Mouse (Mus musculus) ovary, postnatal 10 days (tissue): ENCODE results near the gene Gm11639.
A peak's percentile ranks its signal among the peaks of the same experiment; 100 is the strongest.
"Not testable (repeated sequence)": the region's sequence is repeated elsewhere in the genome, so short reads cannot be mapped to it uniquely, and the experiment has no call there.

ENCODE experiments used
- DNase-seq: peaks from one replicate; pipeline ENCODE4 v3.0.0; 2022; ENCODE audit warnings: low spot score

Gm11639 gene

DNA sequence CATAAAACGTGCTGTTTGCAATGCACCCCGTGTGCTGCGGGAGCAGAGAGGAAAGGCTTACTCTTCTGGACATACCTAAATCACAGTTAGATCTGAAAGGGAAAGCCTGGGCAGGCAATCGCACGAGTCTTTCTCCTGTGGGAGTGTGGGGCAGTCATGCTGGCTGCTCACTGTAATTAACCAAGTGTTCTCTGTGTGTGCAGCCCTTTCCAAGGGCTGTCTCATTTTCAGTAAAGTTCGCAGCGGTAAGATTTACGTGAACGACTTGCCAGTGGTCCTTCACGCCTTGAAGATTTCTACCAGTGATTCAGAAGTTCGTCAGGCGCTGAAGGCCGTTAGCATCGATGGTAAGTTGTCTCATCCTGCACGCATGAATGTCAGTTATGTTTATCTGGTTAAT, 18.6 kb downstream of the Gm11639 start:
- DNase-seq, result no peak

- no peak for DNase-seq
Measured at GRCm38 (mm10) chr11:104707084-104707483, 21.6 kb downstream of the Gm11639 start.

GRCm38 (mm10) chr11:104744995-104745568, 59.6 kb downstream of the Gm11639 start:
- DNase-seq, result no peak

DNA sequence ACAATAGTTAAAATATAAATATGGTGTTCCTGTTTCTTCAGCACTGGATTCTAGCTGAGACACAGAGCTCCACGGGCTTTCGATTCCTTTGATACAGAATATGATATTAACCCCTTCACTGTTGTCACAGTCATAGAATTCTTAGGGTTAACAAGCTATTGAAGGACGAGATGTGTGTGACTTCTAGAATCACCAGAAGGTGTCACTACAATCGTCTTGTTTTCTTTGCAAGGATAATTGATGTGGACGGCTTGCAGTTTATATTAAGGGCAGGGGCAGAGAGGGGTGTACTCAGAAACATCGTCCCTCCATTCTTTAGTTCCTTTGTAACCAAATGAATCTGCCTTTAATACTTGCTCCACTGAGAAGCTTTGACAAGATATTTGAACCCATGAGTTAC, 80.3 kb downstream of the Gm11639 start:
- DNase-seq, result no peak

DNA sequence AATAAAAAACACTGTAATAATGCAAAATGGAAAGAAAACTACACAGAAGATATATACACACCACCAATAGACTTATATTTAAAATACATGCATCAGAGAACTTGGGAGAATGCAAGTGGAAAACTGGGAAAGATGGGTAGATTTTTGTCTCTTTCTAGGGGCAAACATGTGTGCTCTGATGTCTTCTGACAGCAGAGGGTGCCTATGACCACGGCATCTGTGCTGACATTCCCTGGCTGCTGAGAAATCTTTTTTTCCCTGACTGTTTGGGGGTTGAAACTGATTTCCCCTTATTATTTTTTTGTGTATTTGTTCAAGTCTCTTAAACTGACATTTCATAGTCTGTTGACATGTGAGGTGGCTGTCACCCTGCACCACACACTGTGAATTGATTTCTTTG, 81.6 kb downstream of the Gm11639 start:
- no peak for DNase-seq

DNA sequence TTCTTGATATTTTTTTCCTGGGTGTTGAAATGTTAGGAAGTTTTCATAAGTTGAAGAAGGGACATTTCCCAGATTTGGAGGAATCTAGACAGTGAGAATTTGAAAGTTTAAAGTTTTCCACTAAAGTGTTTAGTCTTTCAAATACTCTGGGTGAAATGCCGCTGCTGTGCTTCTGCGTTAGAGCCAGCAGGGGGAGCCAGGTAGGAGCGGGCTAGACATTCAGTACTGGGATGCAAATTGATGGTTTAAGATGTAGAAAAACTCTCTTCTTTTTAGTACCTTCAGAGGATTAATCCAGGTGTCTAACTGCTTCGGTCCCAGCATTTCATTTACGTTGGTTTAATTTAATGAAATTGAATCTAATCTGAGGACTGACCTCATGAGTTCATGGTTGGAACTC, 82.6 kb downstream of the Gm11639 start:
- DNase-seq, result peak; percentile 7

GRCm38 (mm10) chr11:104778796-104779195, 93.3 kb downstream of the Gm11639 start:
- no peak for DNase-seq

GRCm38 (mm10) chr11:104944723-104945122, 259.2 kb downstream of the Gm11639 start:
- DNase-seq, result no peak

DNA sequence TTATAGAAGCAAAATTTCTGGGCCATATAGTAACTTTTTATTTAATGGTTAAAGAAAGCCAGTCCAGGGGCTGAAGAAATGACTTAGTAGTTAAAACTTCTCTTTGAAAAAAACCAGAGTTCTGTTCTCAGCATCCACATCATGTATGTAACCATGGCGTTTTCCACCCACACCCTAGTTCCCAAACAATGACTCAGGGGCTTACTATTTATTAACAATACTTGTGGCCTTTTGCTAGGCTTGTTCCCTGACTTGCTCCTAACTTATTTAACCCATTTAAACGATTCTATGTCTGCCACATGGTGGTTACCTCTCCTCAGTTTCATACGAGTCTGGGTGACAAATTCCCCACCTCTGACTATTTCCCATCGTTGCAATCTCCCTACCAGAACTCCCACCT, 266.8 kb downstream of the Gm11639 start:
- DNase-seq, result no peak

- no peak for DNase-seq
Measured at GRCm38 (mm10) chr11:104967862-104968261, 282.4 kb downstream of the Gm11639 start.

DNA sequence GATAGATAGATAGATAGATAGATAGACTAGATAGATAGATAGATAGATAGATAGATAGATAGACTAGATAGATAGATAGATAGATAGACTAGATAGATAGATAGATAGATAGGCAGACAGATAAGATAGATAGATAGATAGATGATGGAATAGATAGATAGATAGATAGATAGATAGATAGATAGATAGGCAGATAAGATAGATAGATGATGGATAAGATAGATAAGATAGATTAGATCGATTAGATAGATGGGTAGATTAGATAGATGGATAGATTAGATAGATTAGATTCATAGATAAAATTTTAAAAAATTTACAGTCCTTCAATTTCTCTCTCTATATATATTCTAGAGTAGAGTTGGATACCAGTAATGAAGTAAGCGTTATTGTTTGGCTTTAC, 282.9 kb downstream of the Gm11639 start:
- no peak for DNase-seq

DNA sequence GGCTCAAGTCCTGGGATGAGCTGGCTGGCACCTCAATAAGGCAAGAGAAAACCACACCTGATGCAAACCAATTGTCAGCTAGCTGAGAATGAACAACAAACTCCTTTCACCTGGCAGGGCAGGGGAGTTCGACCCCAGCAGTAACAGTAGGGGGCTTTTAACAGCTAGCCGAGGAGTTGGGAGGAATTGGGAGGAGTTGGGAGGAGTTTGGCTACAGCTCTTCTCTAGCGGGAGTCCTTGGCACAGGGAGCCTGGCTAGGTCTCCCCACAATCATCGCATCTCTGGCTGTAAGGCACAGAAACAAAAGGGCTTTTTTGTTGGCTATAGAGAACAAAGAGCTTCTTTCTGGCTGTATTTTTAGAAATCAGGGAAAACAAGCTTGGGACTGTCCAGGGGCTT, 285.8 kb downstream of the Gm11639 start:
- no peak for DNase-seq

DNA sequence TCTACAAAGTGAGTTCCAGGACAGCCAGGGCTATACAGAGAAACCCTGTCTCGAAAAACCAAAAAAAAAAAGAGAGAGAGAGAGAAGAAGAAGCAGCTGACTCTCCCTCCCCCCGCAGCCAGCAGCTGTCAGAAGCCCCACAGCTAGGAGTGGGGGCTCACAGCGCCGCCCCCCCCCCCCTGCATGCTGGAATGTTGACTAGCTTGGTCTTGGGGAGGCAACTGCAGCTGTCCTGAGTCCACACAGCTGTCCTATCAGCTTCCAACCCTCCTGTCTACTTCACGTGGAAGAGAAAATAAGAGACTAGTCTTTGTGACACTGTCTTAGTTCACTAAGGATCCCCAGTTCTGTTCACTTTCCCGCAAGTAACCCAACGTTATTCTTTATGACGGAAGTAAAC, 287.0 kb downstream of the Gm11639 start:
- no peak for DNase-seq

DNA sequence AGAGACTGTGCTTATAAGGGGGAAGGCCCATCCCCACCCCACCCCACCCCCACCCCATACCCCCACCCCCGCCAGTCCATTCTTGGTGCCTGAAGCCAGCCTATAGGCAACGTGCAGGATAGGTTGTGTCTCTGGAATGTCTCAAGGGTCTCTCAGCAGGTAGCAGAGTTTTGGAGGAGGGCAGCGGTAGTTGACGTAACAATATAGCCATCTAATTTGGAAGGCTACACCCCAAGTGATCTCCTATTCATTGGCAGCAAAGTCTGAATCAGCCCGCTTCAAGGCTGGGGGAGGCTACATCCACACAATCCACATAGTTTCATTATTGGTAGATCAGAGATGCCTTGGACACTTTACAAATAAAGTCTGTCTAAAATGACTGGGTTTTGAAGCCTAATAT, 292.5 kb downstream of the Gm11639 start:
- no peak for DNase-seq

GRCm38 (mm10) chr11:104981342-104982055, 296.0 kb downstream of the Gm11639 start:
- no peak for DNase-seq

DNA sequence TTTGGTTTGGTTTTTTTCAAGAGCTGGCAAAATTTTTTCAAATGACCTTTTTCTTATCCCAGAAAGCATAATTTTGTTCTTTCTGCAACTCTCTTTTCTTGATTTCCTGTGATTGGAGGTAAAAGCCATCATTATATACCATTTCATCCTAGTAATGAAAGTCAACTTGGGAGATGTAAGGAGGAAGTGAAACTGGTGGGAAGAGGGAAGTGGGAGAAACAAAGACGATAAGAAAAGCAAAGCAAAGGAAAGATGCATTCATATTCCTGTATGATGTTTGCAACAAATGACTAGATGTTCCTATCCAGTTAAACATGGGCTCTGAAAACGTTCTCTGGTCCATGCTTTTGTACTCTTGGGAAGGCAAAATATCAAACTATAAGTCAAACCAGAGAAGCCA, 323.7 kb downstream of the Gm11639 start:
- no peak for DNase-seq

DNA sequence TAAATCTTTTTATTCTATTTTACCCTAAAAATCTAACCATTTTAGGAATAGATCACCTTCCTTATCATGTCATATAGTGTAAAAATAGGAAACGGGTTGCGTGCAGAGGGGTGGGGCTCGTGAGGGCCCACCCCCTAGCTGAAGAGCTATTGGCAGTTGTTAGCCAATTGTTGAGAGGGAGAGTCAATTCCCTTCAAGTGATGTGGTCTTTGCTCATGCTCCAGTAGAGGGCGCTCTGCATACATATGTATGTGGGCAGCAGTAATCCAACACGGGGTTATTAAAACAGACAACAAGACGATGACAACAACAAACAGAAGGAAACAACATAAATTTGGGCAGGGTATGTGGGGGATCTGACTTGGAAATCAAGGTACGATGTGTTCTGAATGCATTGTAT, 335.6 kb downstream of the Gm11639 start:
- DNase-seq, result no peak

DNA sequence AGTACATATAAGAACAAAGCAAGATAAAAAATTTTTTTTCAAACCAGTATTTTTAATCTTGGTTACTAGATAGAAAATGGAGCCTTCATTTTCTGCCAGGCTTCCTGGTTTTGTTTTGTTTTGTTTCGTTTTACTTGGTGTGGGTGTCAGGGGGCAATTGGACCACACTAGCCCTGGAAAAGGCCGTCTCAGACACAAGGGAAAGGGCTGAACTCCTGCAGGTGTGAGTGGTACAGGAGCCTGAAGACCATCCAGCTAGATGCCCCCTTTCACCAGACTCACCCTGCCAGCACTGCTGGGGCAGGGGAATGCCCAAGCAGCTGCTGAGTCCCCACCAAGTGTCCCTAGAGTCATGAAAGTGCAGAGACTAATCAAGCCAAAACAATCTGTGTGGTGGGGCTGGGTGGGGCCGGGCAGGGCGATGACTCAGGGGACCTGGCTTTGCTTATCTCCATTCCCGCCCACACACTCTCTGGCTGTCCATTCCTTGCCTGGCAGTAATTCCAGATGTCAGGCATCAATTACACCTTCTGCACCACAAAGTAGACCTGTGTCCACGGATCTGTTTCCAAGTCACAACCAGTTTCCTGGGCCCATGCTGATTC, 343.3 kb downstream of the Gm11639 start:
- no peak for DNase-seq

GRCm38 (mm10) chr11:105029525-105029924, 344.0 kb downstream of the Gm11639 start:
- DNase-seq, result no peak

DNA sequence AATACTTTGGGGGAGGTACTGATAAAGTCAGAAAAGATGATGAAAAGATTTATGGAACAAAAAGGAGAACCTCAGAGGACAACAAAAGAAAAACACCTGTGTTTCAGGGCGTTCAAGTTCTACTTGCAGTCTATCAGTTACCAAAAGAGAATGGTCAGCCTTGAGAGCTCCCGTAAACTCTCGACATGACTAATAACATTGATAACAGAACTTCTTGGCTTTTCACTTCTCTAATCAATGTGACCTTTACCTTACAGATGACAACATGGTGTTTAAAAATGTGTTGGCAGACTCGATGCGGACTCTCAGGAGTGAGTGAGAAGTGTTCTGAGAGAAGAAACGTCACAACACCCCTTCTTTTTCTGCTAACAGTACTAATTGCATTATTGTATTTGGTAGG, 344.7 kb downstream of the Gm11639 start:
- no peak for DNase-seq

GRCm38 (mm10) chr11:105031103-105031502, 345.6 kb downstream of the Gm11639 start:
- no peak for DNase-seq

DNA sequence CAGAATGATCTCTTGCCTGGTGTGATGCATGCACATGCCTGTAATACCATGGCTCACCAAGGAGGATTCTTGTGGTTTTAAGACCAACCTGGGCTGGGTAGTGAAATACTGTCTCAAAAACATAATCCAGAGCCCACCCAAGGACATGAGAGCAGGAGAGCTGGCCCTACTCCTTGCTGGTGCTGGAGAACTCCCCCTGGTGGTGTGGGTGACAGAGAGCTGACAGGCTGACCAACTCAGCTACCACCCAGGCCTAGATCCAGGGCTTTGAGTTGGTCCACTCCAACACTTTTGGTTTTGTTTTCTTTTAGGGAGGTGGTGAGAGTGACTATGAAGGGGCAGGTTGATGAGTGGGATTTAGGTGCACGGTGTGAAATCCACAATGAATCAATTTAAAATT, 349.6 kb downstream of the Gm11639 start:
- no peak for DNase-seq

DNA sequence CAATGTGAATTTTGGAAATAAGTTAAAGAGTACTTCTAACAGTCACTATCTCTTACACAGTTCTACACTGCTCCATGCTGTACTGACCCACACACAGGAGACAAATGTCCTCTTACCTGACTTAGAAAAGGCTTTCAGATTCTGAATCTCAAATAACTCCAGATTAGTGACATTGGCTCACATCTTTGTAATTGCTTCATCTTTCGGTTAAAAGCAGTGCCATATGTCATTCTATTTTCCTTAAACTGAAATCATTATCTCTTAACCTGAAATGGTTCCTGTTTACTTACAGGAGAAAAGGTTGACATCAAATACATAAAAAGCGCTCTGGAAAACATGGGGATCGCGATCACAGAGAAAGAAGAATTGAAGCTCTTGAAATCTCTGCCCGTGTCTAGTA, 377.8 kb downstream of the Gm11639 start, which contains the start of gene Efcab3:
Gene Efcab3, plus strand, starts transcription at position 301 of the 400 bp plus-strand sequence.
- DNase-seq, result no peak

DNA sequence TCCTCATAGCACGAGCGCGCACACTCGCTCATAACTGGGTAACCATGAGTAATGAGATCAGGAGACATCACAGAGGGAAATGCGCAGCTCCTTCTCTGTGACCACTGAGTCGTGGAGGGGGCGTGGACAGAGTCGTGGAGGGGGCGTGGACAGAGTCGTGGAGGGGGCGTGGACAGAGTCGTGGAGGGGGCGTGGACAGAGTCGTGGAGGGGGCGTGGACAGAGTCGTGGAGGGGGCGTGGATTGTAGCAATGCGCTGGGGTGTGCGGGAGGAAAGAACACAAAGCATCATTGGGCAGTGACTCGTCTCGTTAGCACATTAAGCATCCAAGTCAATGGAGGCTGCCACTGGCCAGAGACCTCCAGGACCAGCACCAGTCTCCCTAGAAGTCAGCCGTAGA, 426.9 kb downstream of the Gm11639 start:
- not testable (repeated sequence) for DNase-seq
